Mouse (Mus musculus) spleen, postnatal 10 days (tissue): ENCODE measurements around the gene Fbxl17.

Experiments used
- DNase-seq, 2 experiments: peaks; one replicate each; pipeline ENCODE4 v3.0.0; 2021 to 2022; ENCODE audit warnings: low spot score in 2 of 2

Fbxl17 gene

DNA sequence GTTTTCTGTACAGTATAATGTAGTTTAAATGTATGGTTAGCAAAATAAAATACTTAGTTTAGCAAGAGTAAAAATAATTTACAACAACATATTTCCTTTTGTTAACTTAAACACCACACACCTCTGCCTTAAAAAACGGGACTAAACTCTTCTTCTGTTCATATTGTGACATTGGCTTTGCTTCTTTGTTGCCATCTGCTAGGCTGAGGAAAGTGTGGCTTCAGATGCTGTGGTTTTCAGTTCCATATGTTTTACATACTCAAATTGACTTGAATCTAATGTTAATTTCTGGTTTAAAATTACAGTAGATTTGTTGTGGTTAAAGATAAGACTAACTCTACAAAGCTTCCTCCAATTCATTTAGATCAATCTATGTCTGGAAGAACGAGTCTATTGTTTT lies 218.8 kb downstream of the Fbxl17 start:
- no peak for DNase-seq

GRCm38 (mm10) chr17:63279144-63279543 lies 220.7 kb downstream of the Fbxl17 start:
- DNase-seq: no peak

GRCm38 (mm10) chr17:63273353-63273752 lies 226.5 kb downstream of the Fbxl17 start:
- no peak for DNase-seq

DNA sequence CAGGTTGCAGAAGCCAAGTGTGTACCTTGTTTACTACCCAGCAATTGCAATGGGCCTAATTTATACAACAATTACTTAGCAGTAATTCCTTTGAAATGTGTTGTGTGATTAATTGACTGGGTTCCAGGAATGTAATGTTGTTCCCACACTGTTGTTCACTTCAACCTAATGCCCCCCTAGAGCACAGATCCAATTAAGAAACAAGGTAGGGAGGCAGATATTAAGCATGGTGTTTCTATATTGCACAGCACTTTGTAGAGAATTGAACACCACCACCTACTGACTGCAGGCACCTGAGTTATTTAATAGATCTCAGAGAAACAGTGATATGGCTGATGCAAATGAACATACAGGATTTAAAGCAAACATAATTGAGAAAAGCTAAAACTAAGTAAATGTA lies 226.9 kb downstream of the Fbxl17 start:
- no peak for DNase-seq

- DNase-seq: no peak
Observed at GRCm38 (mm10) chr17:63271000-63271399, 228.8 kb downstream of the Fbxl17 start.

DNA sequence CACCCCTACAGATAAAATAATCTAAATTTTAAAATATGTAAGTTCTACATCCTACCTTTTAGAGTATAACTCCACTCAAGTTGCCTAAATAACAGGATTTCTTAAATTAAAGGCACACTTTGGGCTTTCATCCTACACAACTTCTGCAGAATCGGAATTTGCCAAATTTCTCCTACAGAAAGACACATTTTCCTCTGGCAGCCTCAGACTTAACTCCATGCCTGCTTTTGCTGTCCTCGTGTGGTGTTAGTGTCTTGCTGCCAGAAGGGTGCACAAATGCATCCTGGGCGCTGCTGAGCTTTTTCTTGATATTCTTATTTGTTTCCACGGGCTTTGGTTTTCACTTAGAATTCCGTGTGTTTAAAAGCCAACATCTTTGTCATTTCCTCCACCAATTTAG lies 229.3 kb downstream of the Fbxl17 start:
- no peak for DNase-seq

DNA sequence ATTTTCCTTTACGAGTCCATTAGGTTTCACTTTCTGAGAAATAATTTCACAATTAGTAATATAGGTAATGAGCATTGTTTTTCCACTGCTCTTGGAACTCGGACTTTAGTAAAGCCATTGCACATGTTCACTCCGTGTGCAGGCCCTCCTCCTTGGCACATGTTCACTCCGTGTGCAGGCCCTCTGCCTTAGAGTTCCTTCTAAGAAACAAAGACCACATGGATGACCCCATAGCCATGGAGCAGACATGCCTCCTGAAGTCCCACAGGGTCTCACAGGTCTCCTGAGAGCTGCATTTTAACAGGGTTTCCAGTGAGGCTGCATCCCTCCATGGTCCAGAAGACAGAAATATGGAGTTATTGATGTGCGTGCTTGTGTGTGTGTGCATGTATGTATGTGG lies 237.1 kb downstream of the Fbxl17 start:
- DNase-seq: no peak

DNA sequence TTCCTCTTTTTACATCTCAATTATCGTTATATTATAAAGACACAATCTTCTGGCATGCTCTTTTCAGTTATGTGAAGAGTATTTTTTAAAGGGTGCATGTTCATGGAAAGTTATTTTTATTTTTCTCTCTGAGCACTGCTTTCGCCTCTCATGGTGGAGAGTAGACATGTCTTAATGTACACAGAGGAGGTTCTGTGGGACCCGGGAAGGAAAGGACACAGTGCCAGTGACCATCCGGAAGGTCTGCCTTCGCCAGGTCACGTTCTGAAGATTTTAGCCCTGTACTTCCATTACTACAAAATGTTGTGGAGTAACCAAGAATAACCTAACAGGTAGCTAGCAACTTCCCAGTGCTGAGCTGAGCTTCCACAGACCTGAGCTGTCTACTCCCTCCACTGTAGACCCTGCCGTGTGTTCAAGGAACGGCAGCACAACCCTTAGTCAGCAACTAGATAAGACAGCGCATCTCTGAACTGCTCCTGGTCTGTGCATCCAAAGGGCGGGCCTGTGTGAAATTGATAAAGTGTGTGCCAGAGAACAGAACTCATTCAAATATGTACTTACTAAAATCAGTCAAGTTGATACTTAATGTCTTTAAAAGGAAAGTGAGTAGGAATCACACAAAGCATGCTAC lies 238.2 kb downstream of the Fbxl17 start:
- peak; percentile 61 to 77 for DNase-seq

GRCm38 (mm10) chr17:63259091-63259490 lies 240.7 kb downstream of the Fbxl17 start:
- no peak for DNase-seq

GRCm38 (mm10) chr17:63246144-63246619 lies 253.6 kb downstream of the Fbxl17 start:
- DNase-seq: no peak

DNA sequence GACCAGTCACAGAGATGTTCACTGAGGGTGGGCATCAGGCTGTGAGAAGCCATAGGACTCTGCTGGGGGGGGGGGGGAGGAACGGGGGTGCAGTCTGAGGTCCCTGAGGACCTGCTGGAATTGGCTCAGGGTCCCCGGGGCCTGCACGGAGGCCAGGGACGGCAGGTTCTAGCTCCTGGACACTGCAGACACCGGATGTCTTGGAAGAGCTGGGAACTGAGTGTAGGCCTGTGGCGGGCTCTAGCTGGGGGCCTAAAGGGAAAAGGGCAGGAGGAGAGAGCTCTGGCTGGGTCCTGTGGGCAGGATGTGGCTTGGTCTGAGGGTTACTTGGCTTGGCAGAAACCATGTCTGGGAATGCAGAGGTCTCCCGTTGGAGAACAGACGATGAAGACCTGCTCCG lies 254.3 kb downstream of the Fbxl17 start:
- no peak for DNase-seq

DNA sequence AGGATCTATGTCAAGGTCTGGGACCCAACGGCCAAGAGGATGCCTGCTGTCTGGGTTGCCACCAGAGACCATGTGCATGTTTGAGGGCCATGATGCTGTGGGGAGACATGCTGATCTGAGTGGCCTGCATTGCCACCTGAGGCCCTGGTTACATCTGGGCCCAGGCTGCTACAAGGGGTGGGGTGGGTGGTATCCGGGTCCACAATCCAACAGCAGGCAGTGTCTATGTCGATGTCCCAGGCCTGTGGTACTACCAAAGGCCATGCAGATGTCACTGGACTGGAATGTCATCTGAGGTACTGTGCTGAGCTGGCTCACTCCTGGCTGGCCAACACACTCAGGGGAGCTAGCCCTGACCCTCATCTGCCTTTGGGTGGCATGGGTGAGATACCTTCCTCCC lies 257.1 kb downstream of the Fbxl17 start:
- no peak for DNase-seq

- no peak for DNase-seq
Observed at GRCm38 (mm10) chr17:63240731-63241106, 259.1 kb downstream of the Fbxl17 start.

DNA sequence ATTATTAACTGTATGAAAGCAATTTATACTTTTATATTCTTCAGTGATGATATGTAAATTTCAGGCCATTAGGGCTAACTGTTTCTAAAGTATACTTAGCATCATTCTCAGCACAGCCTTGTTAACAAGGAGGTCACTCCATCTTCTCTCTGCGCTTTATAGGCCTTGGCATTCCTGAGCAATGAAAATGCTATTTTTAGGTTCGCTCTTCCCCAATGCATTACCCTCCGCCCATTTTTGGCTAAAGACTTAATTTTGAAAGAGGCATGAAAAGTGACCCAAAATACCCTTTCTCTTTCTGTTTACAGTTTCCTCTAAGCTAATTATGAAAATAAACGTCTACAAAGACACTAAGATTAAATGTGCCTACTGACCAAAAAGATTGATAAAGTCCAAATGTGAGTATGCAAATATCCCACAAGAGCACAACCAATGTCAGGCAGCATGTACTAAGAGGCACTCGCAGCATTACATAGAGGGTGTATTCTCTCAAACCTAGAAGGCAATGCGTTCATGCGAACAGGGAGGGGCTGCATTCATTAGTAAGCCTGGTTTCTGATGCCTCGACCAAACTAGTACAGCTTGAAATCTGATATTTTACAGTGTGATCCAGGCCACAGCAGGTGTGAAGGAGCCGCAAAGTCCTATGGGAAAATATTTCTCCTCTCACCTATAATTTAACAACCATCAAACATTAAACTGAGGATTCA lies 259.6 kb downstream of the Fbxl17 start:
- no peak for DNase-seq

GRCm38 (mm10) chr17:63236846-63237245 lies 263.0 kb downstream of the Fbxl17 start:
- no peak for DNase-seq

DNA sequence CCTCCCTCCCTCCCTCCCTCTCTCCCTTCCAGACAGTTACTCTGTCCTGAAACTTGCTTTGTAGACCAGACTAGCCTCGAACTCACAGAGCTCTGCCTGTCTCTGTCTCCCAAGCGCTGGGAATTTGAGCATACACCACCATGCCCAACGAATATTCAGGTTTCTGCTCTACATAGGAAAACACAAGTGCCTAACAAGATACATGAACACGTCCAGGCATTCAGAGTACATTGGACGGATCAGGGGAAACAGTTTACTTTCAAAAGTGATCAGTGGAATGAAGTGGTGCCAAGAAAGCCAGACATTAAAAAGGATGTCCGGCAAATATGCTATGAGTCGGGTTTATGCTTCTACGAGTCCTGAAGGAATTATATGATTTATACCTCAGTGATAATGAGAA lies 263.6 kb downstream of the Fbxl17 start:
- no peak for DNase-seq

- DNase-seq: no peak
Observed at GRCm38 (mm10) chr17:63235821-63236220, 264.0 kb downstream of the Fbxl17 start.

- DNase-seq: no peak
Observed at GRCm38 (mm10) chr17:63229111-63229510, 270.7 kb downstream of the Fbxl17 start.

DNA sequence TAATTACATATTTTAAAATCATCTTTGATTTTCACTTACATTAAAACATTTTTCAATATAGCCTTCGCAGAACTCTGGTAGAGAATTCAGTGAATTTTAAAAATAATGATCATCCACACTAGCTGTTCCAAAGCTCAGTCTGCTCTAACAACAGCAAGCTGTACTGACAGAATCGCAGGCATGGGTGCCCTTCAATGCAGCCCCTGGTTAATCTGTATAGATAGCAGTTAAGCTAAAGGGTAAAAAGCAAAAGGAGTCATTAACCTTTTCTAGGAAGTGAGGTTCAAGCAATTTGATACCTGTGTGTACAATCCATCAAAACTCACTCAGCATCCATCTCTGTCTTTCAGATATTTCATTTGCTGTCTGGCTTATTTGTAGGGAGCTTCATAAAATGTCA lies 273.4 kb downstream of the Fbxl17 start:
- DNase-seq: no peak

GRCm38 (mm10) chr17:63225959-63226358 lies 273.9 kb downstream of the Fbxl17 start:
- DNase-seq: no peak

- DNase-seq: no peak
Observed at GRCm38 (mm10) chr17:63223675-63224074, 276.1 kb downstream of the Fbxl17 start.

DNA sequence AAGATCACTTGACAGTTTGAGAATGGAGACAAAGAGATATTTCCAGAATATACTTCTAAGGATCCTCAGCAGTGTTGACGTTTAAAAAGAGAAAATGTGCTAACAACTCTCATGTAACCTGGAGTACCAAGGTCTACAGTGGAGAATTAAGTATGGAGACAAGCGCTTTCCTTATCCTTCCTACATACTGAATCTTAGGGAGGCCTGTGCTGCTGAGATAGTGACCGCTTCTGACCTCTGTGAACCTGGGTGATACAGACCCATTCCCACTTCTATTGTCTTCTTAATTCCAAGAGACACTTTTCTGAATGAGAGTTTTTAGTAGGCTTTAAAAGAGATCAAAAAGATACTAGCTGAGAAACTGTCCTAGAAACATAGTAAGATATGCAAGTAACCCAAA lies 278.2 kb downstream of the Fbxl17 start:
- no peak for DNase-seq

DNA sequence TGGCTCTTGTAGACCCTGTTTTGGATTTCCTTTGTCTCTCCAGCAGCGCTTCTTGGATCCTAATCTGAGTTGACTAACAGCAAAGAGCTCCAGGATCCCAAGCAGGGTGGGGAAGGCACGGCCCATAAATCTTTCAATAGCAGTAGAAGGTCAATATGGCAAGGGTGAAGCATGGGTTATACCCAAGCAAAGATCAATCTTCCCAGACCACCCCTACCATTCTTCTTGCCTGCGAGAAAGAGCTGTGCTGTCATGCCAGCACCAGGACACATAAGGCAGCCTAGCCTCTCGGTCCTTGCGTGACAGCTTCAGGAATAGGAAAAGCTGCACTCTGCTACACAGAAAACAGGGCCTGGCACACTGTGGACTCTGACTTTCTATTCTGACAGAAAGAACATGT lies 279.0 kb downstream of the Fbxl17 start:
- no peak for DNase-seq

DNA sequence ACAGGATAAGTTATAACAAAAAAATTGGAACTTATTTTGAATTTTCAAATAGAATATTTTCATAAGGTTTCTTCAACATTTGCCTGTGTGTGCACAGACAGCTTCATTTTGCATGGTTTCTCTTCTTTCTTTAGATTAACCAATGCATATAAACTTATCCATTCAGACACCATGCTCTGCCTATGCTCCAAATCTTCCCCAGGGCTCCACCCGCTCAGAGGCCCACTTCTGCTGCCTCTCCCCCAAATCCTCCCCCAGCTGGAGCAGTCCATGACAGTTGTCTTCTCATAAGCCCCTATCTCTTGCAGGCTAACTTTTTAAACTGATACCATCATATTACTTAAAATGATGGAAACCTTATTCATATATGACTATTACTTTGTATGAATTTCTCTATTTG lies 282.8 kb downstream of the Fbxl17 start:
- DNase-seq: no peak
